In genomic region chr5:88929392-88930094, GRCm38 (mm10) we compare ENCODE assay signal across 8 mouse cellular contexts. TPM values are rescaled to one million over a fixed set of nuclear protein-coding genes. Genes with fewer than 3 reads are reported as not detected.
DNase-seq lines count a peak whose midpoint lies in the region; ATAC-seq lines count a peak whose summit lies in the region.

No protein-coding gene starts in this region.

- H3K4me1 ChIP-seq in embryonic facial prominence, embryonic 11.5 days (ENCODE audit: control insufficient read depth, insufficient read depth, low read length): peaks cover 4% of the 10 kb centered on the region; the same call in 1 of the 2 replicates
- H3K4me1 ChIP-seq in midbrain, embryonic 14.5 days (ENCODE audit: control insufficient read depth, insufficient read depth, low read length): peaks cover 11% of the 10 kb centered on the region
- H3K4me1 ChIP-seq in stomach, embryonic 16.5 days (ENCODE audit: control insufficient read depth, insufficient read depth, low read length): peaks cover 27% of the 10 kb centered on the region

- H3K36me3 ChIP-seq in embryonic facial prominence, embryonic 11.5 days (replicated peaks; ENCODE audit: control insufficient read depth, insufficient read depth, low read depth, low read length): no peaks in the 10 kb centered on the region
- no peaks in the 10 kb centered on the region for H3K36me3 ChIP-seq in midbrain, embryonic 14.5 days (ENCODE audit: control insufficient read depth, insufficient read depth, low read length)
- H3K36me3 ChIP-seq in stomach, embryonic 16.5 days (ENCODE audit: control insufficient read depth, insufficient read depth, low read length): no peaks in the 10 kb centered on the region

- peak; percentile 57 for ATAC-seq in embryonic facial prominence, embryonic 11.5 days (replicated peaks; ENCODE audit: insufficient number of reproducible peaks, low FRiP score, low TSS enrichment, low read depth)
- ATAC-seq in midbrain, embryonic 14.5 days (ENCODE audit: low FRiP score, low TSS enrichment): peak; percentile 80
- peak; percentile 35; the same call in 1 of the 2 replicates for ATAC-seq in stomach, embryonic 16.5 days (ENCODE audit: insufficient read depth, low FRiP score)

- intact Hi-C loops in left cerebral cortex, postnatal 25 days (cut with DNase I): loop anchor here (2.0 to 5.0 kb wide), 2 partner anchors 43 to 211 kb away; no protein-coding TSS in a partner anchor

- H3K4me2 ChIP-seq in embryonic facial prominence, embryonic 11.5 days (ENCODE audit: low read depth, low read length): no peak overlapping the region
- 0 out of 2 replicates have a peak overlapping the region, but pooled peaks have one; percentile 28 for H3K4me2 ChIP-seq in midbrain, embryonic 14.5 days (ENCODE audit: low read length)
- H3K4me2 ChIP-seq in stomach, embryonic 16.5 days (ENCODE audit: low read depth, low read length): 0 out of 2 replicates have a peak overlapping the region, but pooled peaks have one; percentile 16

- no peak overlapping the region for H3K27ac ChIP-seq in embryonic facial prominence, embryonic 11.5 days (replicated peaks; ENCODE audit: low read depth, low read length)
- H3K27ac ChIP-seq in midbrain, embryonic 14.5 days (replicated peaks; ENCODE audit: low read depth, low read length): no peak overlapping the region
- H3K27ac ChIP-seq in stomach, embryonic 16.5 days (ENCODE audit: low read length): no peak overlapping the region

- WGBS in embryonic facial prominence, embryonic 11.5 days: 42% methylated on average over 18 of the region's 18 CpGs
- WGBS in midbrain, embryonic 14.5 days: 30% methylated on average over 18 of the region's 18 CpGs
- 42% methylated on average over 18 of the region's 18 CpGs for WGBS in stomach, embryonic 16.5 days

- H3K9me3 ChIP-seq in embryonic facial prominence, embryonic 11.5 days (replicated peaks; ENCODE audit: control insufficient read depth, low read length): no peaks in the 10 kb centered on the region
- no peaks in the 10 kb centered on the region for H3K9me3 ChIP-seq in midbrain, embryonic 14.5 days (ENCODE audit: control insufficient read depth, low read length)
- H3K9me3 ChIP-seq in stomach, embryonic 16.5 days (replicated peaks; ENCODE audit: control insufficient read depth, low read length): no peaks in the 10 kb centered on the region

- H3K4me3 ChIP-seq in embryonic facial prominence, embryonic 11.5 days (ENCODE audit: low read depth, low read length): no peak overlapping the region
- no peak overlapping the region for H3K4me3 ChIP-seq in midbrain, embryonic 14.5 days (replicated peaks; ENCODE audit: low read depth, low read length)
- no peak overlapping the region for H3K4me3 ChIP-seq in stomach, embryonic 16.5 days (replicated peaks; ENCODE audit: low read length)

- DNase-seq in adrenal gland, adult 8-10 months: peak; percentile 35
- peak; percentile 66 for DNase-seq in embryonic facial prominence, embryonic 11.5 days (ENCODE audit: low spot score)
- peak; percentile 87 to 89 for DNase-seq in heart, adult 18-20 months
- peak; percentile 92 for DNase-seq in kidney, adult 18-20 months
- peak; percentile 76 to 92 for DNase-seq in left cerebral cortex, postnatal 25 days (ENCODE audit: low spot score in 2 of 2)
- peak; percentile 80 for DNase-seq in midbrain, embryonic 14.5 days
- no peak for DNase-seq in thymus, postnatal 25 days

- H3K9ac ChIP-seq in embryonic facial prominence, embryonic 11.5 days (replicated peaks; ENCODE audit: low read length): no peak overlapping the region
- H3K9ac ChIP-seq in midbrain, embryonic 14.5 days (replicated peaks; ENCODE audit: low read length): no peak overlapping the region; the same call in 1 of the 2 replicates
- H3K9ac ChIP-seq in stomach, embryonic 16.5 days (ENCODE audit: low read length): 0 out of 2 replicates have a peak overlapping the region, but pooled peaks have one; percentile 7

- no peaks in the 10 kb centered on the region for H3K27me3 ChIP-seq in embryonic facial prominence, embryonic 11.5 days (ENCODE audit: control insufficient read depth, insufficient read depth, low read length)
- H3K27me3 ChIP-seq in midbrain, embryonic 14.5 days (ENCODE audit: control insufficient read depth, insufficient read depth, low read length): no peaks in the 10 kb centered on the region
- H3K27me3 ChIP-seq in stomach, embryonic 16.5 days (ENCODE audit: control insufficient read depth, insufficient read depth, low read length): no peaks in the 10 kb centered on the region

RNA-seq across cellular contexts. Expression of gene Slc4a4, which starts 42.9 kb away (rescaled TPM):
- total RNA-seq in adrenal gland, adult 8-10 months (2022): 10 to 100 TPM in 2 of 4 experiments, 1 to 10 TPM in 2; 4.2 to 26.9 (median 17.4) TPM
- 1.5 and 1.6 TPM in 2 replicates for polyA plus RNA-seq in embryonic facial prominence, embryonic 11.5 days (2014; fragmentation: Nextera tagmentation; extraction: Ambion mirVana)
- total RNA-seq in heart, adult 18-20 months (2021): 10 to 100 TPM; 24.6 to 33.0 TPM
- 100 to 1,000 TPM in 1 of 2 experiments, 10 to 100 TPM in 1; 85.9 to 133 TPM for total RNA-seq in left cerebral cortex, postnatal 25 days (2021)
- polyA plus RNA-seq in midbrain, embryonic 14.5 days (2014; fragmentation: Nextera tagmentation; extraction: Ambion mirVana): 4.8 and 6.6 TPM in 2 replicates
- polyA plus RNA-seq in stomach, embryonic 16.5 days (2015; fragmentation: Nextera tagmentation; extraction: Ambion mirVana): 1.8 and 2.6 TPM in 2 replicates
